Mouse (Mus musculus): Measurements from ENCODE around the gene Atxn2. TPM values are rescaled to one million over a fixed set of nuclear protein-coding genes. Genes with fewer than 3 reads are reported as not detected.
A peak's percentile ranks its signal among the peaks of the same experiment; 100 is the strongest.

Gene Atxn2
- polyA plus RNA-seq, 1 experiment from 2014 or later = 89.1 TPM

GRCm38 (mm10) chr5:121821116-121821515 is 110.0 kb downstream of the Atxn2 start:
- Histone ChIP-seq H3K9ac (no peak overlapping the region), H3K9me3 (no peaks in the 10 kb centered on the region), H3K27me3 (no peaks in the 10 kb centered on the region), H3K4me2 (no peak overlapping the region), H3K4me3 (no peak overlapping the region), H3K27ac (replicated peaks) (no peak overlapping the region), H3K36me3 (peaks cover 50% of the 10 kb centered on the region), H3K4me1 (replicated peaks) (peaks cover 29% of the 10 kb centered on the region; the same call in 1 of the 2 replicates)
- WGBS = 86% methylated on average over 5 of the region's 5 CpGs
- no peak for ATAC-seq (ENCODE audit: low read depth)

- Histone ChIP-seq H3K27me3 (no peaks in the 10 kb centered on the region), H3K36me3 (peaks cover 49% of the 10 kb centered on the region), H3K4me2 (no peak overlapping the region), H3K9me3 (no peaks in the 10 kb centered on the region), H3K9ac (no peak overlapping the region), H3K4me1 (replicated peaks) (peaks cover 29% of the 10 kb centered on the region; the same call in 1 of the 2 replicates), H3K4me3 (no peak overlapping the region), H3K27ac (replicated peaks) (no peak overlapping the region)
- ATAC-seq (ENCODE audit: low read depth) = no peak
- 66% methylated on average over 5 of the region's 5 CpGs for WGBS
Measured at GRCm38 (mm10) chr5:121821552-121821951, 110.4 kb downstream of the Atxn2 start.

- no peak for ATAC-seq (ENCODE audit: low read depth)
- H3K4me1 ChIP-seq (replicated peaks) = peaks cover 34% of the 10 kb centered on the region
- H3K36me3 ChIP-seq = peaks cover 35% of the 10 kb centered on the region
- H3K4me3 ChIP-seq = no peak overlapping the region
- no peak overlapping the region for H3K9ac ChIP-seq
- H3K27ac ChIP-seq (replicated peaks) = no peak overlapping the region
- no peak overlapping the region for H3K4me2 ChIP-seq
- no peaks in the 10 kb centered on the region for H3K9me3 ChIP-seq
- peaks cover 7% of the 10 kb centered on the region; the same call in 1 of the 2 replicates for H3K27me3 ChIP-seq
- WGBS = 79% methylated on average over 7 of the region's 7 CpGs
Measured at GRCm38 (mm10) chr5:121822786-121823505, 111.8 kb downstream of the Atxn2 start.

GRCm38 (mm10) chr5:121823668-121824067 is 112.5 kb downstream of the Atxn2 start:
- H3K9ac ChIP-seq = no peak overlapping the region
- no peaks in the 10 kb centered on the region for H3K9me3 ChIP-seq
- no peak overlapping the region for H3K4me3 ChIP-seq
- H3K27me3 ChIP-seq = peaks cover 11% of the 10 kb centered on the region; the same call in 1 of the 2 replicates
- peaks cover 27% of the 10 kb centered on the region for H3K36me3 ChIP-seq
- 96% methylated on average over 1 of the region's 1 CpGs for WGBS
- no peak overlapping the region for H3K4me2 ChIP-seq
- H3K4me1 ChIP-seq (replicated peaks) = peaks cover 41% of the 10 kb centered on the region
- no peak for ATAC-seq (ENCODE audit: low read depth)
- H3K27ac ChIP-seq (replicated peaks) = no peak overlapping the region; the same call in 1 of the 2 replicates

DNA sequence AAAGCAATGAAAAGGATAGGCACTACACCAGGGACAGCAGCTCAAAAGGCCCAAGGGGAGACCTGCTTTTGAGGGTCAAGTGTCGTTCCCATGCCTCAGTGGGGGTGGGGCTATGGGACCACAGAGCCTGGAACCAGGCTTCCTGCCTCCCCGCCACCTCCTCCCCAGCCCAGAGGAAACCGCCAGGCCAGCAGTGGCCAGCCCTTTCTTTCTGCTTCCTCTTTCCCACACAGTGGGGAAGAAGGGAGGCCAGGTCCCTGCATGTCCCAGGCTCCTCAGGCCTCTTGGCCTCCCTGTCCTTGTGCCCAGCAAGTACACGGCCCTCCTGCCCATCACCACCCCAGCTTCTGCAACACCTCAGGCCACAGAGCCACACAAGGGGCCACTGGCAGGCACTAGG is 113.0 kb downstream of the Atxn2 start:
- 73% methylated on average over 4 of the region's 4 CpGs for WGBS
- Histone ChIP-seq H3K27ac (replicated peaks) (peak overlapping the region; percentile 46; the same call in 1 of the 2 replicates), H3K4me2 (no peak overlapping the region), H3K36me3 (peaks cover 23% of the 10 kb centered on the region), H3K27me3 (peaks cover 11% of the 10 kb centered on the region; the same call in 1 of the 2 replicates), H3K9ac (no peak overlapping the region), H3K9me3 (no peaks in the 10 kb centered on the region), H3K4me1 (replicated peaks) (peaks cover 45% of the 10 kb centered on the region), H3K4me3 (no peak overlapping the region)
- no peak for ATAC-seq (ENCODE audit: low read depth)

DNA sequence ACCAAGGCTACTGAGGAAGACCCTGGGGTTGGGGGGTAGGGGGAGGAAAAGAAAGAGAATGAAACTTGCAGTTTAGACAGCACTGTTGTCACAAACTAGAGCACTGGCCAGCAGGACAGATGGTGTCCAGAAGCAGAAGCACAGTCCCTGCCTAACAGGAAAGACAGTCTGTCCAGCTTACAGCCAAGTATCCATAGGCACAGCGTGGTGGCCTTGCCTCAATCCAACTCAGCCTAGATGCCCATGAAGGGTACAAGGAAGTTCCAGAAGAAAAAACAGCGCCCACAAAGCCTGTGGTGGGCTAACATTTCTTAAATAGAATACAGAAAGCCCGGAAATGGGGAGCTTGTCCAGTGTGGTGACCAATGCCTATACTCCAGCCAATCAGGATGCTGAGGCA is 114.5 kb downstream of the Atxn2 start:
- H3K4me2 ChIP-seq = no peak overlapping the region
- no peak overlapping the region for H3K4me3 ChIP-seq
- H3K9me3 ChIP-seq = no peaks in the 10 kb centered on the region
- H3K4me1 ChIP-seq (replicated peaks) = peaks cover 52% of the 10 kb centered on the region
- no peak for ATAC-seq (ENCODE audit: low read depth)
- peaks cover 9% of the 10 kb centered on the region; the same call in 1 of the 2 replicates for H3K36me3 ChIP-seq
- no peak overlapping the region for H3K9ac ChIP-seq
- 95% methylated on average over 3 of the region's 3 CpGs for WGBS
- H3K27me3 ChIP-seq = peaks cover 23% of the 10 kb centered on the region
- H3K27ac ChIP-seq (replicated peaks) = no peak overlapping the region

- WGBS = 72% methylated on average over 4 of the region's 4 CpGs
- H3K4me1 ChIP-seq (replicated peaks) = peaks cover 41% of the 10 kb centered on the region
- no peak for ATAC-seq (ENCODE audit: low read depth)
- no peak overlapping the region for H3K4me3 ChIP-seq
- H3K4me2 ChIP-seq = peak overlapping the region; percentile 83
- peaks cover 30% of the 10 kb centered on the region for H3K27me3 ChIP-seq
- 0 out of 2 replicates have a peak, but pooled peaks cover 3% of the 10 kb centered on the region for H3K36me3 ChIP-seq
- no peak overlapping the region for H3K9ac ChIP-seq
- H3K27ac ChIP-seq (replicated peaks) = no peak overlapping the region
- H3K9me3 ChIP-seq = no peaks in the 10 kb centered on the region
Measured at GRCm38 (mm10) chr5:121827876-121828275, 116.7 kb downstream of the Atxn2 start.

DNA sequence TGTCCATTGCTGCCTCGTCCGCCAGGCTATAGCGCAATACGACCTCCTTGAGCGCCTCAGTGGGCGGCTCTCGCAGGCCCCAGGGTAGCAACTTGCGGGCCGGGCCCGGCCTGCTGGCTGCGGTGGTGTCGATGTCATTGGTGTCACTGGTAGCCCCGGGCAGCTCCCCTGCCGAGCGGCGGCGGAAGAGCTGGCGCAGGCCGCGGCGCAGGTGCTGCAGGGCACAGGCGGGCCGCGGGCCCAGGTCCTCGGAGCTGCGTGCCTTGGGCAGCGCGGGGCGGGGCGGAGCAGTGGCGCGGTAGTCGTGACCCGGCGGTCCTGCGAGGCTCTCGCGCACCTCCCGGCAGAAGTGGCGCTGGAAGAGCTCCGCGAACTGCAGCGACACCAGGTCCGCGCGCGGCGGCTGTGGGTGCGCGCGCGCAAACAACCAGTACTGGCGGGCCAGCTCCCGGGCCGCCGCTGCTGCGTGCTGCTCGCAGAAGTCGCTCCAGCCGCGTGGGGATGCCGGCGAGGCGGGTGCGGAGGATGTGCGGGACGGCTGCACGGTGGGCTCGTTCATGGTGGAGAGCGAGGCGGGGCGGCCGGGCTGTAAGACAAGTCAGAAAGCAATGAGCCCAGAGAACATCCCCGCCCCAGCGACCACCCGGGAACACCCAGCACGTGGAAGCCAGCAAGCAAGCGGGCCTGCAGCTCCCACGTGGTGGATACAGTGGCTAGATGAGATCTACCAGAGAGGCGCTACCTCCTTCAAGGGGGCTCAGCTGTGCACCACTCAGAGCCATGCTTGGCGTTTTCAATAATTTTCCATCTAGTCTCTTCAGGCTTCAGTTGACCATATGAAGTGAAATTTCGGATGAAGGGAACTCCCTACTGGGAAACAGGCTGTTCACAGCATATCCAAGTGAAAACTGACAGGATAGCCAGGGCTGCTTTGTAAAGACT is 117.6 kb downstream of the Atxn2 start:
- peak overlapping the region; percentile 83 for H3K4me2 ChIP-seq
- H3K9ac ChIP-seq = peak overlapping the region; percentile 69
- 4% methylated on average over 81 of the region's 82 CpGs for WGBS
- peak; percentile 54 for ATAC-seq (ENCODE audit: low read depth)
- peak overlapping the region; percentile 18; the same call in 1 of the 2 replicates for H3K27ac ChIP-seq (replicated peaks)
- no peaks in the 10 kb centered on the region for H3K9me3 ChIP-seq
- 0 out of 2 replicates have a peak, but pooled peaks cover 3% of the 10 kb centered on the region for H3K36me3 ChIP-seq
- peak overlapping the region; percentile 44 for H3K4me3 ChIP-seq
- H3K4me1 ChIP-seq (replicated peaks) = peaks cover 45% of the 10 kb centered on the region
- peaks cover 30% of the 10 kb centered on the region for H3K27me3 ChIP-seq

GRCm38 (mm10) chr5:121831002-121831601 is 120.0 kb downstream of the Atxn2 start:
- Histone ChIP-seq H3K4me2 (no peak overlapping the region), H3K4me3 (no peak overlapping the region), H3K27ac (replicated peaks) (no peak overlapping the region), H3K27me3 (peaks cover 41% of the 10 kb centered on the region), H3K9ac (no peak overlapping the region), H3K9me3 (no peaks in the 10 kb centered on the region), H3K4me1 (replicated peaks) (peaks cover 63% of the 10 kb centered on the region), H3K36me3 (0 out of 2 replicates have a peak, but pooled peaks cover 3% of the 10 kb centered on the region)
- 86% methylated on average over 6 of the region's 6 CpGs for WGBS
- no peak for ATAC-seq (ENCODE audit: low read depth)

DNA sequence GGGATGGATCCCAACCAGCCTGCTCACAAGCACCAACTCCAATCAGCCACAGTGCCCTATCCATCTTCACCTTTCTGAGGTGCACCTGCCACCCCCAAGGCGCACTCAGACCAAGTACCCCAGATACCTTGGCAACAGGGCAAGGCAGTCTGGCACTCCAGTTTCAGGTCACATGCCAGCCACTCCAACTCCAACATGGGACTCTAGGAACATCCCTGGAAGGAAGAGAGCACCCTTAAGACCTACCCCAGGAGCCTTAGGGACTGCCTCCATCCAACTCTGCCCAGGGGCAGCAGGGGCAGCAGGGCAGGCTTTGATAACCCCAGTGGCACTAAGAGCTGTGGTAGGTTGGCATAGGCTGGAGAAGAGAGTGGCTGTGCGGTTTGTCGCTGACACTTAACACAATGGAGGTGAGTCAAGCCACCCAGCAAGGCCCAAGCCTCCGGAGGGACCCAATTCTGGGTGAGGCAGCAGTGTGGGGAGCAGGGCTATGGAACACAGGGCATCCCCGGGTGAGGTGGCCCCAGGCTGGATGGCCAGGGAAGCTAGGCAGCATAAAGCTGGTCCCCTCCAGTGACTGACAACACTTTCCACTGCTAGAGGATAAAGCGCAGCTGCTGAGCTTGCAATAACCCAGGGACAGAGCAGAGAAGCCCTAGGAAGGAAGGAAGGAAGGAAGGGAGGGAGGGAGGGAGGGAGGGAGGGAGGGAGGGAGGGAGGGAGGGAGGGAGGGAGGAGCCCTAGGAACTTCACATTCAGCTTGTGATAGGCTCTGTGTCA is 121.4 kb downstream of the Atxn2 start:
- H3K27ac ChIP-seq (replicated peaks) = no peak overlapping the region
- H3K4me3 ChIP-seq = no peak overlapping the region
- no peak overlapping the region for H3K4me2 ChIP-seq
- H3K27me3 ChIP-seq = peaks cover 42% of the 10 kb centered on the region
- no peaks in the 10 kb centered on the region for H3K36me3 ChIP-seq
- peaks cover 71% of the 10 kb centered on the region for H3K4me1 ChIP-seq (replicated peaks)
- no peaks in the 10 kb centered on the region for H3K9me3 ChIP-seq
- no peak overlapping the region for H3K9ac ChIP-seq
- no peak for ATAC-seq (ENCODE audit: low read depth)
- 80% methylated on average over 6 of the region's 6 CpGs for WGBS

- Histone ChIP-seq H3K27ac (replicated peaks) (no peak overlapping the region), H3K36me3 (no peaks in the 10 kb centered on the region), H3K4me1 (replicated peaks) (peaks cover 71% of the 10 kb centered on the region), H3K9ac (peak overlapping the region; percentile 3; the same call in 1 of the 2 replicates), H3K9me3 (no peaks in the 10 kb centered on the region), H3K4me2 (0 out of 2 replicates have a peak overlapping the region, but pooled peaks have one; percentile 92), H3K27me3 (peaks cover 47% of the 10 kb centered on the region), H3K4me3 (no peak overlapping the region)
- WGBS = 91% methylated on average over 2 of the region's 2 CpGs
- no peak for ATAC-seq (ENCODE audit: low read depth)
Measured at GRCm38 (mm10) chr5:121833159-121833558, 122.0 kb downstream of the Atxn2 start.

Data from neural tube, embryonic 13.5 days (tissue).